Mouse (Mus musculus): ENCODE data around the gene Alkbh2. TPM values are rescaled to one million over a fixed set of nuclear protein-coding genes. Genes with fewer than 3 reads are reported as not detected.

The Alkbh2 gene
- polyA plus RNA-seq (2015; fragmentation: Nextera tagmentation; extraction: Ambion mirVana), result 5.1 and 5.8 TPM in 2 replicates

GRCm38 (mm10) chr5:114127374-114128349, at the start of gene Alkbh2:
TSS of gene Alkbh2 (minus strand) at chr5:114128218.
- peak within 1 kb of the TSS; percentile 85 for H3K27ac ChIP-seq (ENCODE audit: low read length)
- ATAC-seq, result peak; percentile 12
- H3K9me3 ChIP-seq (replicated peaks; ENCODE audit: control insufficient read depth, low read length, poor library complexity, severe bottlenecking), result no peaks in the 10 kb centered on the region
- H3K36me3 ChIP-seq (ENCODE audit: control insufficient read depth, insufficient read depth, low read length), result peaks cover 10% of the 10 kb centered on the region
- peaks cover 7% of the 10 kb centered on the region for H3K4me1 ChIP-seq (ENCODE audit: control insufficient read depth, insufficient read depth, low read length)
- under 1% methylated on average over 67 of the region's 69 CpGs for WGBS
- peak within 1 kb of the TSS; percentile 80 for H3K9ac ChIP-seq (ENCODE audit: low read depth, low read length)
- H3K27me3 ChIP-seq (ENCODE audit: control insufficient read depth, insufficient read depth, low read depth, low read length), result no peaks in the 10 kb centered on the region
- H3K4me2 ChIP-seq (ENCODE audit: low read length), result peak within 1 kb of the TSS; percentile 90
- H3K4me3 ChIP-seq (ENCODE audit: low read depth, low read length), result peak within 1 kb of the TSS; percentile 61

DNA sequence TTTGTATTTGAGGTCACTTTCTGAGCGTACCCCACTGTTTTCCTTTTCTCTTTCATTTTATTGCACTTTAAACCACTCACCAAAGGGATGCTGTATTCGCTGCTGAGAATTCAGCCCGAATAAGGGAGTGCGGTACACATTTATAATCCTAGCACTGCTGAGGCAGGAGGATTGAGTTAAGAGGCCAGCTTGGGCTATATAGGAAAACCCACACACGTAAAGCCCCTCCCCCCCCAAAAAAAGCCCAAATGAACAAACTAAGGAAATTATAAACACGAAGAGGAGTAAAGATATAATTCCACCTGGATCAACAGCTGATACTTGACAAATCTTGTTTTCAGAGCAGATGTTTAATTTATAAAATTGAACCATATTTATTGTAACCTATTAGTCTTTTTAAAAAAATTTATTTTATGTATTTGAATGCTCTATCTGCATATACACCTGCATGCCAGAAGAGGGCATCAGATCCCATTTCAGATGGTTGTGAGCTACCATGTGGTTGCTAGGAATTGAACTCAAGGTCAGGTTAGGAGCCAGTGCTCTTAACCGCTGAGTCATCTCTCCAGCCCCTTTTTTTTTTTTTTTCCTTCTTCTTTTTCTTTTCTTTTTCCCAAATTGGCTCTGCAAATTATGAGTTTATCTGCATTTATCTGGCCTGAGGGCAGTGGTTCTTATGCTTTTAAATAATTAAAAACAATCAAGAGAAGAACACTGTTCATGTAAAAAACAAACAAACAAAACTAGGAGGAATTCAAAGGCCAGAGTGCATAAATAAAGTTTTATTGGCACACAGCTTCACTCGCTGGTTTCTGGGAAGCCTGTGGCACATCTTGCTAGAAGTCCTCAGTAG, 48.8 kb upstream of the Alkbh2 start:
- no peaks in the 10 kb centered on the region for H3K36me3 ChIP-seq (ENCODE audit: control insufficient read depth, insufficient read depth, low read length)
- H3K27ac ChIP-seq (ENCODE audit: low read length), result no peak overlapping the region
- H3K4me1 ChIP-seq (ENCODE audit: control insufficient read depth, insufficient read depth, low read length), result peaks cover 2% of the 10 kb centered on the region; the same call in 1 of the 2 replicates
- H3K4me2 ChIP-seq (ENCODE audit: low read length), result peak overlapping the region; percentile 49; the same call in 1 of the 2 replicates
- no peak for ATAC-seq
- 63% methylated on average over 8 of the region's 8 CpGs for WGBS
- peaks cover 10% of the 10 kb centered on the region for H3K27me3 ChIP-seq (ENCODE audit: control insufficient read depth, insufficient read depth, low read depth, low read length)
- no peak overlapping the region for H3K9ac ChIP-seq (ENCODE audit: low read depth, low read length)
- no peaks in the 10 kb centered on the region for H3K9me3 ChIP-seq (replicated peaks; ENCODE audit: control insufficient read depth, low read length, poor library complexity, severe bottlenecking)
- no peak overlapping the region for H3K4me3 ChIP-seq (ENCODE audit: low read depth, low read length)

DNA sequence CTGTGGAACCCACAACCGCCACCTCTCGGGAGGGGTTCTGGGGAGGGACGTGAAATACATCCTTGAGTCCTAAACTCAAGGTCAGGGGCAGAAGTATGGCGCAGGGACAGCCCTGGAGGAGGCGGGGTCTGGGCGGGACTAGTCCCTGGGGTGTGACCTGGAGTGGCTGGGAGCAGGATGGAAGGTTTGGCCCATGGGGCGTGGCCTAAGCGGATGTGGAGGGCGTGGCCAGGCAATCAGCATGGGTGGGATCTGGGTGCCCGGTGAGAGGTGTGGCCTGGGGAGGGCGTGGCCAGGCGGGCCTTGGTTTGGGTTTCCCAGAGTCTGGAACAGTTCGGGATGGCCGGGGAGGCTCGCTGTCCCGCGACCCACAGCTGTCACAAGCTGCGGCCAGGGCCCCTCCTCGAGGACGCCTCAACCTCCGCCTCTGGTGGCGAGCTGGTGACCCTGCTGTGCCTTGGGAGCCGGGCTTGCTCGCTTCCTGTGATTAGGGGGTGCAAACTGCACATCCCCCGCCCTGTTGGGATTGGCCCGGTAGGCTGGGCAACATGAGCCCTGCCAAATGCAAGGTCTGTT, 47.7 kb upstream of the Alkbh2 start:
- under 1% methylated on average over 25 of the region's 26 CpGs for WGBS
- H3K27ac ChIP-seq (ENCODE audit: low read length), result no peak overlapping the region
- peak overlapping the region; percentile 42 for H3K9ac ChIP-seq (ENCODE audit: low read depth, low read length)
- peak overlapping the region; percentile 28 for H3K4me3 ChIP-seq (ENCODE audit: low read depth, low read length)
- no peaks in the 10 kb centered on the region for H3K9me3 ChIP-seq (replicated peaks; ENCODE audit: control insufficient read depth, low read length, poor library complexity, severe bottlenecking)
- no peak for ATAC-seq
- H3K27me3 ChIP-seq (ENCODE audit: control insufficient read depth, insufficient read depth, low read depth, low read length), result peaks cover 10% of the 10 kb centered on the region
- H3K4me1 ChIP-seq (ENCODE audit: control insufficient read depth, insufficient read depth, low read length), result peaks cover 2% of the 10 kb centered on the region; the same call in 1 of the 2 replicates
- H3K4me2 ChIP-seq (ENCODE audit: low read length), result peak overlapping the region; percentile 49
- no peaks in the 10 kb centered on the region for H3K36me3 ChIP-seq (ENCODE audit: control insufficient read depth, insufficient read depth, low read length)

GRCm38 (mm10) chr5:114174639-114175038, 46.6 kb upstream of the Alkbh2 start:
- H3K4me1 ChIP-seq (ENCODE audit: control insufficient read depth, insufficient read depth, low read length), result peaks cover 2% of the 10 kb centered on the region; the same call in 1 of the 2 replicates
- WGBS, result 16% methylated on average over 16 of the region's 16 CpGs
- H3K36me3 ChIP-seq (ENCODE audit: control insufficient read depth, insufficient read depth, low read length), result no peaks in the 10 kb centered on the region
- no peak overlapping the region for H3K4me3 ChIP-seq (ENCODE audit: low read depth, low read length)
- no peak for ATAC-seq
- H3K27ac ChIP-seq (ENCODE audit: low read length), result no peak overlapping the region
- no peak overlapping the region for H3K9ac ChIP-seq (ENCODE audit: low read depth, low read length)
- peaks cover 10% of the 10 kb centered on the region for H3K27me3 ChIP-seq (ENCODE audit: control insufficient read depth, insufficient read depth, low read depth, low read length)
- H3K4me2 ChIP-seq (ENCODE audit: low read length), result peak overlapping the region; percentile 15; the same call in 1 of the 2 replicates
- H3K9me3 ChIP-seq (replicated peaks; ENCODE audit: control insufficient read depth, low read length, poor library complexity, severe bottlenecking), result no peaks in the 10 kb centered on the region

DNA sequence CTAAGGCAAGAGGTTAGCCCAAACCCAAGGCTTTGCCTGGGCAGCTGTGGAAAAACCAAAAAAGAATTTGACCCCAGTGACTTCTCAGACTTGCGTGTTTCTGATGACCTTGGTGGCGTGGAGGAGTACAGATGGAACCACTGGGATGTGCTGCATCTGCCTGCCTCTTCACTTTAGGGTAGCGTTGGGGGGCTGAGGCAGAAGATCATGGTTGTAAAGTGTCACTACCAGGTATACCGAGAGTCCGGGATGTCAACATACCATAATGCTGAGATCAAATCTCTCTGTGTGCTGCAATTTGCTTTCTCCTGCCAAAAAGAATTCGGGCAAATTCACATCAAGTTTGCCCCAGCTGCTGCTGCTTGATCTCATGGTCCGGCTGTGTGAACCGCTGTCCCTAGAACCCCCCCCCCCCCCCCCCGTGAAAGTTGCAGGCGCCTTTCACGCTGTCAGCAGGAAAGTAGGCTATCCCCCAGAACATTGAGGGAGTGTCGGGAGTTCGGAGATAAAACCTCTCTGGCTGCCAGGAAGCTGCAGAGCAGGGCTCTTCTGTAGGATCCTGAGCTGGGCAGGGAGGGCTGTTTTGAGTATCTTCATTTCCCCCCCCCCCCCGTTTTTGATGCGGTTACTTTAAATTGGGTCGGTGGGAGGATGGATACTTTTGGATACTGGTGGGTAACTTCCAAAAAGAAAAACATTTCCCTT, 46.0 kb upstream of the Alkbh2 start:
- no peaks in the 10 kb centered on the region for H3K9me3 ChIP-seq (replicated peaks; ENCODE audit: control insufficient read depth, low read length, poor library complexity, severe bottlenecking)
- peaks cover 2% of the 10 kb centered on the region; the same call in 1 of the 2 replicates for H3K4me1 ChIP-seq (ENCODE audit: control insufficient read depth, insufficient read depth, low read length)
- H3K27me3 ChIP-seq (ENCODE audit: control insufficient read depth, insufficient read depth, low read depth, low read length), result peaks cover 10% of the 10 kb centered on the region
- no peak overlapping the region for H3K4me3 ChIP-seq (ENCODE audit: low read depth, low read length)
- 33% methylated on average over 16 of the region's 16 CpGs for WGBS
- no peak overlapping the region; the same call in 1 of the 2 replicates for H3K4me2 ChIP-seq (ENCODE audit: low read length)
- ATAC-seq, result no peak
- H3K9ac ChIP-seq (ENCODE audit: low read depth, low read length), result no peak overlapping the region
- no peaks in the 10 kb centered on the region for H3K36me3 ChIP-seq (ENCODE audit: control insufficient read depth, insufficient read depth, low read length)
- H3K27ac ChIP-seq (ENCODE audit: low read length), result no peak overlapping the region

- H3K9me3 ChIP-seq (replicated peaks; ENCODE audit: control insufficient read depth, low read length, poor library complexity, severe bottlenecking), result no peaks in the 10 kb centered on the region
Measured at GRCm38 (mm10) chr5:114173458-114173857, 45.4 kb upstream of the Alkbh2 start.

DNA sequence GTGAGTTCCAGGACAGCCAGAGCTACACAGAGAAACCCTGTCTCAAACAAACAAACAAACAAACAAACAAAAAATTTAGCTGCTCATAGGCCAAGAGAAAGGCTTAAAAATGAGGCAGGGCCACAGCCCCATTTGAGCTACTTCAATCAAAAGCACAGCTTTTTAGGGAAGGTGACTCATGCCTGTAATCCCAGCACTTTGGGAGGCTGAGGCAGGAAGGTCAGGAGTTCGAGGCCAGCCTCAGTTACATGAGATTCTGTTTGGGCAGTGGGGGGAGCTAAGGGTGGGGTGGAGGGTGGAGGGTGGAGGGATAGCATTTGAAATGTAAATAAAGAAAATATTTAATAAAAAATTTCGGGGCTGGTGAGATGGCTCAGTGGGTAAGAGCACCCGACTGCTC, 44.9 kb upstream of the Alkbh2 start:
- no peak overlapping the region for H3K9ac ChIP-seq (ENCODE audit: low read depth, low read length)
- peaks cover 2% of the 10 kb centered on the region; the same call in 1 of the 2 replicates for H3K4me1 ChIP-seq (ENCODE audit: control insufficient read depth, insufficient read depth, low read length)
- H3K9me3 ChIP-seq (replicated peaks; ENCODE audit: control insufficient read depth, low read length, poor library complexity, severe bottlenecking), result no peaks in the 10 kb centered on the region
- H3K4me3 ChIP-seq (ENCODE audit: low read depth, low read length), result no peak overlapping the region
- no peak for ATAC-seq
- H3K27me3 ChIP-seq (ENCODE audit: control insufficient read depth, insufficient read depth, low read depth, low read length), result peaks cover 10% of the 10 kb centered on the region
- no peaks in the 10 kb centered on the region for H3K36me3 ChIP-seq (ENCODE audit: control insufficient read depth, insufficient read depth, low read length)
- H3K27ac ChIP-seq (ENCODE audit: low read length), result no peak overlapping the region
- WGBS, result 92% methylated on average over 3 of the region's 3 CpGs
- no peak overlapping the region for H3K4me2 ChIP-seq (ENCODE audit: low read length)

More at GRCm38 (mm10) chr5:114173458-114173857, 45.4 kb upstream of the Alkbh2 start:
- Histone ChIP-seq H3K9ac (ENCODE audit: low read depth, low read length) (no peak overlapping the region), H3K4me3 (ENCODE audit: low read depth, low read length) (no peak overlapping the region), H3K36me3 (ENCODE audit: control insufficient read depth, insufficient read depth, low read length) (no peaks in the 10 kb centered on the region), H3K4me1 (ENCODE audit: control insufficient read depth, insufficient read depth, low read length) (peaks cover 2% of the 10 kb centered on the region; the same call in 1 of the 2 replicates), H3K27me3 (ENCODE audit: control insufficient read depth, insufficient read depth, low read depth, low read length) (peaks cover 10% of the 10 kb centered on the region), H3K27ac (ENCODE audit: low read length) (no peak overlapping the region), H3K4me2 (ENCODE audit: low read length) (no peak overlapping the region)
- no peak for ATAC-seq
- WGBS, result 77% methylated on average over 7 of the region's 7 CpGs

- Histone ChIP-seq H3K27me3 (ENCODE audit: control insufficient read depth, insufficient read depth, low read depth, low read length) (peaks cover 3% of the 10 kb centered on the region), H3K4me1 (ENCODE audit: control insufficient read depth, insufficient read depth, low read length) (no peaks in the 10 kb centered on the region), H3K4me2 (ENCODE audit: low read length) (no peak overlapping the region), H3K9me3 (replicated peaks; ENCODE audit: control insufficient read depth, low read length, poor library complexity, severe bottlenecking) (no peaks in the 10 kb centered on the region), H3K36me3 (ENCODE audit: control insufficient read depth, insufficient read depth, low read length) (no peaks in the 10 kb centered on the region), H3K27ac (ENCODE audit: low read length) (no peak overlapping the region), H3K9ac (ENCODE audit: low read depth, low read length) (no peak overlapping the region), H3K4me3 (ENCODE audit: low read depth, low read length) (no peak overlapping the region)
- ATAC-seq, result no peak
- 85% methylated on average over 7 of the region's 7 CpGs for WGBS
Measured at GRCm38 (mm10) chr5:114170345-114170744, 42.3 kb upstream of the Alkbh2 start.

All from midbrain, embryonic 16.5 days (tissue).